Mouse (Mus musculus) intestine, embryonic 15.5 days (tissue): ENCODE measurements around the gene Shh. TPM values are rescaled to one million over a fixed set of nuclear protein-coding genes. Genes with fewer than 3 reads are reported as not detected.

ENCODE experiments used
- ATAC-seq: fragments of 200-750 bp; cut with Nextera tagmentation; 2 replicates; pipeline ENCODE4 v1.8.0; 2017; ENCODE audit warnings: moderate TSS enrichment, moderate library complexity
- H3K27ac ChIP-seq: fragments of 300-500 bp; sonication (generic); 2 replicates; pipeline ENCODE4 v1.5.1; 2015; ENCODE audit warnings: mild to moderate bottlenecking, inconsistent platforms
- H3K27me3 ChIP-seq: fragments of 300-500 bp; sonication (generic); replicated peaks from 2 replicates; pipeline ENCODE4 v1.6.1; 2015; ENCODE audit warnings: inconsistent platforms
- H3K36me3 ChIP-seq: fragments of 300-500 bp; sonication (generic); 2 replicates; pipeline ENCODE4 v1.6.1; 2015; ENCODE audit warnings: inconsistent platforms
- H3K4me1 ChIP-seq: fragments of 300-500 bp; sonication (generic); replicated peaks from 2 replicates; pipeline ENCODE4 v1.6.1; 2015; ENCODE audit warnings: inconsistent platforms
- H3K4me2 ChIP-seq: fragments of 300-500 bp; sonication (generic); replicated peaks from 2 replicates; pipeline ENCODE4 v1.6.1; 2015; ENCODE audit warnings: mild to moderate bottlenecking, inconsistent platforms
- H3K4me3 ChIP-seq: fragments of 300-500 bp; sonication (generic); replicated peaks from 2 replicates; pipeline ENCODE4 v1.5.1; 2015; ENCODE audit warnings: inconsistent platforms
- H3K9ac ChIP-seq: fragments of 300-500 bp; sonication (generic); 2 replicates; pipeline ENCODE4 v1.6.1; 2015; ENCODE audit warnings: inconsistent platforms
- H3K9me3 ChIP-seq: fragments of 300-500 bp; sonication (generic); 2 replicates; pipeline ENCODE4 v1.6.1; 2016; ENCODE audit warnings: inconsistent platforms
- WGBS: fragments of 180-500 bp; shearing (Covaris S2); methylation state at CpG from one replicate; pipeline ENCODE4 v1.1.7; 2015; 5-methylcytosine and 5-hydroxymethylcytosine counted together
- polyA plus RNA-seq: library from polyadenylated mRNA; unstranded; fragments of >200 nt; fragmentation: Nextera tagmentation; extraction: Ambion mirVana; gene quantifications from 2 replicates; pipeline ENCODE4 v1.2.1, GENCODE M21; 2015

The Shh gene
- polyA plus RNA-seq: 6.3 and 8.6 TPM in 2 replicates

GRCm38 (mm10) chr5:28466760-28467306, at the start of gene Shh:
Gene Shh, minus strand, starts transcription at chr5:28467256.
- 1% methylated on average over 30 of the region's 31 CpGs for WGBS
- ATAC-seq: no peak
- H3K9ac ChIP-seq: peak within 1 kb of the TSS; percentile 59
- H3K4me2 ChIP-seq: peak within 1 kb of the TSS; percentile 79
- H3K27ac ChIP-seq: peak within 1 kb of the TSS; percentile 71
- H3K9me3 ChIP-seq: no peaks in the 10 kb centered on the region
- H3K27me3 ChIP-seq: peaks cover 71% of the 10 kb centered on the region
- peak within 1 kb of the TSS; percentile 52 for H3K4me3 ChIP-seq
- H3K4me1 ChIP-seq: peaks cover 7% of the 10 kb centered on the region; the same call in 1 of the 2 replicates
- H3K36me3 ChIP-seq: no peaks in the 10 kb centered on the region

GRCm38 (mm10) chr5:28500792-28501439, 33.9 kb upstream of the Shh start:
- ATAC-seq: peak; percentile 97
- Histone ChIP-seq H3K27ac (peak overlapping the region; percentile 91), H3K27me3 (no peaks in the 10 kb centered on the region), H3K4me1 (peaks cover 8% of the 10 kb centered on the region; the same call in 1 of the 2 replicates), H3K4me3 (peak overlapping the region; percentile 8; the same call in 1 of the 2 replicates), H3K36me3 (no peaks in the 10 kb centered on the region), H3K9ac (no peak overlapping the region), H3K4me2 (peak overlapping the region; percentile 48), H3K9me3 (no peaks in the 10 kb centered on the region)
- WGBS: 36% methylated on average over 4 of the region's 4 CpGs

DNA sequence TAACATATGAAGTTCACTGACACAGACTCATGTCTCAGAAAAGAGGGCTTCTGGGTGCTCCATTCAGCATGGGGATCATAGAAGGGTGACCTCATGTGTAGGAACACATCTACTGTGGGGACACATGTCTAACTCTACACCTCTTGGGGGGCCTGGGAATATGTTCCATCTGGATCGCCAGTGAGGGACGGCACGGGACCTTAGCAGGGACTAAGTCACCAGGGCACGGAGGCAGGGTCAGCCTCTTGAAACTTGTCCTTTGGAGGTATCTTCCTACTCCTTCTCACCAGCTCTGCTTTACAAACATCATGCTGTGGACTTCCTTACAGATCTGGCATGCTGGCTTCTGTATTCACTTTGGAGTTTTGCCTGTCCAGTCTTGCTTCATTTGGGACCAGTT, 31.8 kb upstream of the Shh start:
- Histone ChIP-seq H3K36me3 (no peaks in the 10 kb centered on the region), H3K4me1 (peaks cover 10% of the 10 kb centered on the region; the same call in 1 of the 2 replicates), H3K27ac (no peak overlapping the region), H3K4me2 (no peak overlapping the region), H3K9me3 (no peaks in the 10 kb centered on the region), H3K27me3 (no peaks in the 10 kb centered on the region), H3K9ac (no peak overlapping the region), H3K4me3 (no peak overlapping the region)
- WGBS: 93% methylated on average over 4 of the region's 4 CpGs
- ATAC-seq: no peak

DNA sequence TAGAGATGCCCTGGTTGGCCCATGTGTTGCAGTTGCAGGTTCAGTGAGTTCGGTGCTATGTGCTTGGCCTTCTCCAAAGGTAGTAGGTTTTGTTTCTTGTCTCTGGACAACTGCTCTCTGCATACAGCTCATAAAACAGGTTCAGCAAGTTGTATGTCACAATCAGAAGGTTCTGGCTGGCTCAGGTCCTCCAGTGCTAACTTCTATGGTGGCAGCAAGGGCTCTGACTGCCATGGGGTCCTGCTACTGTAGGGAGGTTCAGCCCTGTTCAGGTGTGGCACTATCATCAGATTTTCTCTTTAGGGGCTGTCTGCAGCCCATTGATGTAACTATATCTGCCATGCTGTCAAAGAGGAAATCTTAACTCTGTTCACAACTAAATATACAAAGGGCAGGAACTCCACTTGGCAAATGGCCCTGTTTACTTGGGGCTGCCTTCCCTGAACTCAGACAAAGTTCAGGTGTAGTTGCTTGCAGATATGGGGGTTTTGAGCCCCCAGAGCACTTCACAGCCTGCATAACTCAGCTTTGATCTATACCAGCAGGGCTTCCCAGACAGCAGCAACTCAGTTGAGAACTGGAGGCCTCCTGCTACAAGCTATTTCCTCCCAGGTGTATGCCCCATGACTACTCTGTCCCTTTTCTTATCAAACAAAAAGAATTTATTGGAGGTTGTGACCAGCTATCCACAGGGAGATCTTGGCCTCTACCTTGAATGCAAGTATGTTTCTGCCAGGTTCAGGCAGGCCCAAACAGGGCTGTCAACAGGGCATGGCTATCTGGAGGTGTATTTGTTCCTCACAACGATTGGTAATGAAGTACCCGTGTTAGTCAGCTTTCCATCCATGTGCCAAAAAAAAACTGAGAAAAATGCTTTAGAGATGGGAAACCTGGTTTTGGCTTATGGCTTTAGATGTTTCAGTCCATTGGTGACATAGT, 28.9 kb upstream of the Shh start:
- Histone ChIP-seq H3K27me3 (no peaks in the 10 kb centered on the region), H3K27ac (peak overlapping the region; percentile 66), H3K4me3 (no peak overlapping the region), H3K9ac (no peak overlapping the region), H3K4me1 (peaks cover 10% of the 10 kb centered on the region; the same call in 1 of the 2 replicates), H3K4me2 (no peak overlapping the region), H3K9me3 (no peaks in the 10 kb centered on the region), H3K36me3 (no peaks in the 10 kb centered on the region)
- ATAC-seq: peak; percentile 86
- WGBS: 74% methylated on average over 3 of the region's 3 CpGs

DNA sequence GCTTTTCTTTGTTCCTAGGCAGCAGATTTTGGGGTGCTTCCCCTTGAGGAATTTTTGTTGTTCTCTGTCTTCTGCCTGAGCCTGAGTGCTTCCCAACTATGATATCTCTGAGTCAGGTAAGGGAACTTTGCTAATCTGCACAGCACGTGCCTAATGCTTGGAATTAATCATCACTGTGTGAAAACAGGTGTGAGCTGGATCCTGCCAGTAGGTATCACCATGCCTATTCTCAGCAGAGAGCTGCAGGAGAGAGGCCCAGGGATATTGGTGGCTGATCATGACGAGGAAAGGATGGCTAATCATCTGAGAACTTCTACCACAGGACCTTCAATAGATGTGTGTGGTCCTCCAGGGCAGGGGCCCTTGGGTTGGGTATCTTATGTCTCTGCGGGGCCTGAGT, 26.5 kb upstream of the Shh start:
- Histone ChIP-seq H3K4me3 (no peak overlapping the region), H3K27me3 (no peaks in the 10 kb centered on the region), H3K9ac (no peak overlapping the region), H3K27ac (no peak overlapping the region), H3K4me2 (no peak overlapping the region), H3K36me3 (no peaks in the 10 kb centered on the region), H3K4me1 (0 out of 2 replicates have a peak, but pooled peaks cover 2% of the 10 kb centered on the region), H3K9me3 (no peaks in the 10 kb centered on the region)
- no peak for ATAC-seq
- 68% methylated on average over 3 of the region's 3 CpGs for WGBS

GRCm38 (mm10) chr5:28482991-28483390, 15.9 kb upstream of the Shh start:
- Histone ChIP-seq H3K4me3 (no peak overlapping the region), H3K9ac (no peak overlapping the region), H3K4me1 (no peaks in the 10 kb centered on the region), H3K4me2 (no peak overlapping the region), H3K36me3 (no peaks in the 10 kb centered on the region), H3K27ac (no peak overlapping the region), H3K9me3 (no peaks in the 10 kb centered on the region), H3K27me3 (no peaks in the 10 kb centered on the region)
- ATAC-seq: no peak
- 78% methylated on average over 3 of the region's 3 CpGs for WGBS

DNA sequence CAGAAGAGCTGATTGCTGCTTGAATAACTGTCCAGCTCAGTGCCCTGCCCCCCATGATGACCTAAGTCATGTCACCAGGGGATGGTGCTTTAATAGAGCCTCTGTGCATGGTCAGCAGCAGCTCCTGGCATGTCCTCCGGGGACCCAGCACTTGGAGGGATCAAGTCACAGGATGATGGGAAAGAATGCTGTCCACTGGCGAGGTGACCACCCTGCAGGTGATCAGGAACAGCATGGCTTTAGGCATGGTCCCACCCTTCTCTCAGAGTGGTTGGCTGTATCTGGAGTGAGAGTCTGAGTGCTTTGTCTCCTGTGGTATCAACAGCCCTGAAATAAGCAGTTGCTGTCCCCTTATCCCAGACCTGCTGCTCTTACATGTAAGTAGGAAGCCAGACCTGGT, 14.7 kb upstream of the Shh start:
- Histone ChIP-seq H3K27ac (no peak overlapping the region), H3K9me3 (no peaks in the 10 kb centered on the region), H3K4me1 (no peaks in the 10 kb centered on the region), H3K36me3 (no peaks in the 10 kb centered on the region), H3K4me3 (no peak overlapping the region), H3K27me3 (no peaks in the 10 kb centered on the region), H3K9ac (no peak overlapping the region), H3K4me2 (no peak overlapping the region)
- ATAC-seq: no peak
- 77% methylated on average over 2 of the region's 2 CpGs for WGBS

GRCm38 (mm10) chr5:28476389-28477379, 9.6 kb upstream of the Shh start:
- H3K9ac ChIP-seq: no peak overlapping the region
- no peaks in the 10 kb centered on the region for H3K27me3 ChIP-seq
- no peak overlapping the region for H3K4me3 ChIP-seq
- H3K9me3 ChIP-seq: no peaks in the 10 kb centered on the region
- no peak for ATAC-seq
- no peak overlapping the region for H3K27ac ChIP-seq
- no peaks in the 10 kb centered on the region for H3K36me3 ChIP-seq
- H3K4me1 ChIP-seq: no peaks in the 10 kb centered on the region
- no peak overlapping the region for H3K4me2 ChIP-seq
- 59% methylated on average over 10 of the region's 10 CpGs for WGBS

DNA sequence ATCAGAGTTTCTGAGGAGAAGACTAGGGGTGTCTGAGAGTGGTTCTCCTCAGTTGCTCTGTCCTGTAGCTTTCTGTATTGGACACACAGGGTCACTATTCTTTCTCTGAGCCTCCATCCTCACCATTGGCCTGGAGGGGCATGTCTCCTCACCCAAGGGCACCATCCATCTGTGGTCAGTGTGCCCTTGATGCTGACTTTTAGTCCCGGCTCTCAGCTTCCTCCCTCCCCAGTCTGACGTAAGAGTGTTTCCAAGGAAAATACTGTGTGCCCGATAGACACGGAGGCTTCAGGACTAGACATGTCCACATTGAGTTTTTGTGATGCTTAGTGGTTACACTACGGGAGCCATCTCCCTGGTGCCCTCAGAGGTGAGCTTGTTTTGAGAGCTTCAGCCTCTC, 6.5 kb upstream of the Shh start:
- Histone ChIP-seq H3K36me3 (no peaks in the 10 kb centered on the region), H3K4me2 (no peak overlapping the region), H3K9ac (no peak overlapping the region), H3K4me1 (no peaks in the 10 kb centered on the region), H3K9me3 (no peaks in the 10 kb centered on the region), H3K27me3 (peaks cover 7% of the 10 kb centered on the region), H3K4me3 (no peak overlapping the region), H3K27ac (no peak overlapping the region)
- WGBS: 90% methylated on average over 5 of the region's 5 CpGs
- ATAC-seq: no peak

GRCm38 (mm10) chr5:28469525-28470202, 2.6 kb upstream of the Shh start:
- ATAC-seq: peak; percentile 87
- Histone ChIP-seq H3K9me3 (no peaks in the 10 kb centered on the region), H3K27me3 (peaks cover 44% of the 10 kb centered on the region), H3K4me2 (peak overlapping the region; percentile 37; the same call in 1 of the 2 replicates), H3K36me3 (no peaks in the 10 kb centered on the region), H3K4me3 (no peak overlapping the region), H3K9ac (no peak overlapping the region), H3K4me1 (peaks cover 4% of the 10 kb centered on the region; the same call in 1 of the 2 replicates), H3K27ac (0 out of 2 replicates have a peak overlapping the region, but pooled peaks have one; percentile 46)
- WGBS: 1% methylated on average over 9 of the region's 9 CpGs

DNA sequence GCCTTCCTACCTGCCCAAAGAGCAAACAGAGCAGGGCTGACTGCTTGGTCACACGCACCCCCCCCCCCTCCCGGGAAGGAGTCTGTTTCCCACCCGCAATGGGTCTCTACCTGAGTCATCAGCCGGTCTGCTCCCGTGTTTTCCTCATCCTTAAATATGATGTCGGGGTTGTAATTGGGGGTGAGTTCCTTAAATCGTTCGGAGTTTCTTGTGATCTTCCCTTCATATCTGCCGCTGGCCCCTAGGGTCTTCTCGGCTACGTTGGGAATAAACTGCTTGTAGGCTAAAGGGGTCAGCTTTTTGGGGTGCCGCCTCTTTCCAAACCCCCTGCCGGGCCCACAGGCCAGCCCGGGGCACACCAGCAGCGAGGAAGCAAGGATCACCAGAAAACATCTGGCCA, 705 bp downstream of the Shh start:
- Histone ChIP-seq H3K27me3 (peaks cover 76% of the 10 kb centered on the region), H3K4me1 (peaks cover 7% of the 10 kb centered on the region; the same call in 1 of the 2 replicates), H3K9ac (peak overlapping the region; percentile 59), H3K4me2 (peak overlapping the region; percentile 79), H3K36me3 (no peaks in the 10 kb centered on the region), H3K9me3 (no peaks in the 10 kb centered on the region), H3K4me3 (peak overlapping the region; percentile 52), H3K27ac (peak overlapping the region; percentile 71)
- ATAC-seq: no peak
- under 1% methylated on average over 15 of the region's 15 CpGs for WGBS
